ENCODE assay signal across 10 mouse cellular contexts in genomic region chr1:75399755-75400492, GRCm38 (mm10). TPM values are rescaled to one million over a fixed set of nuclear protein-coding genes. Genes with fewer than 3 reads are reported as not detected.
DNase-seq lines count a peak whose midpoint lies in the region; ATAC-seq and TF ChIP-seq lines count a peak whose summit lies in the region.
"Had no signal": no experiment of that assay in that cellular context is flagged by ENCODE, and none has a peak within 500 bp of the region (broad histone marks: within the 10 kb centered on the region; RNA-seq: fewer than 3 reads in every experiment).

No protein-coding gene starts in this region.

- 12% methylated on average over 15 of the region's 15 CpGs for WGBS in hindbrain, embryonic 15.5 days
- 12% methylated on average over 15 of the region's 15 CpGs for WGBS in liver, embryonic 14.5 days (ENCODE audit: insufficient replicate concordance)
- 17% methylated on average over 15 of the region's 15 CpGs for WGBS in neural tube, embryonic 15.5 days

- TF ChIP-seq EP300 in liver, embryonic 14.5 days (IDR thresholded peaks at IDR 0.05; ENCODE audit: low read depth): no peak

- no peak for TF ChIP-seq CTCF in liver, embryonic 14.5 days (IDR thresholded peaks at IDR 0.05; ENCODE audit: low read depth)

- no peak overlapping the region for H3K9ac ChIP-seq in hindbrain, embryonic 15.5 days
- no peak overlapping the region; the same call in 1 of the 2 replicates for H3K9ac ChIP-seq in liver, embryonic 14.5 days (replicated peaks)
- H3K9ac ChIP-seq in neural tube, embryonic 15.5 days (replicated peaks): no peak overlapping the region

- peak; percentile 78 for ATAC-seq in hindbrain, embryonic 15.5 days (ENCODE audit: low FRiP score, low read depth)
- peak; percentile 51; the same call in 1 of the 2 replicates for ATAC-seq in liver, embryonic 14.5 days (ENCODE audit: insufficient read depth)
- ATAC-seq in neural tube, embryonic 15.5 days (ENCODE audit: low FRiP score): peak; percentile 71

- peak overlapping the region; percentile 32 for H3K4me2 ChIP-seq in hindbrain, embryonic 15.5 days
- peak overlapping the region; percentile 36 for H3K4me2 ChIP-seq in liver, embryonic 14.5 days (ENCODE audit: low read depth)
- H3K4me2 ChIP-seq in neural tube, embryonic 15.5 days: peak overlapping the region; percentile 40

- H3K36me3 ChIP-seq in hindbrain, embryonic 15.5 days: peaks cover 21% of the 10 kb centered on the region
- no peaks in the 10 kb centered on the region for H3K36me3 ChIP-seq in liver, embryonic 14.5 days (replicated peaks; ENCODE audit: control insufficient read depth, insufficient read depth, low read depth)
- peaks cover 52% of the 10 kb centered on the region for H3K36me3 ChIP-seq in neural tube, embryonic 15.5 days

- H3K27me3 ChIP-seq in hindbrain, embryonic 15.5 days: no peaks in the 10 kb centered on the region
- H3K27me3 ChIP-seq in liver, embryonic 14.5 days (ENCODE audit: control insufficient read depth, insufficient read depth, low read length): no peaks in the 10 kb centered on the region
- H3K27me3 ChIP-seq in neural tube, embryonic 15.5 days (replicated peaks): no peaks in the 10 kb centered on the region

- H3K9me3 ChIP-seq in hindbrain, embryonic 15.5 days: no peaks in the 10 kb centered on the region
- no peaks in the 10 kb centered on the region for H3K9me3 ChIP-seq in liver, embryonic 14.5 days (ENCODE audit: control insufficient read depth, low read length)
- H3K9me3 ChIP-seq in neural tube, embryonic 15.5 days (replicated peaks): no peaks in the 10 kb centered on the region

- 0 out of 2 replicates have a peak overlapping the region, but pooled peaks have one; percentile 3 for H3K4me3 ChIP-seq in hindbrain, embryonic 15.5 days
- peak overlapping the region in 1 of 2 experiments; percentile 26; a peak in 2 of 4 replicates for H3K4me3 ChIP-seq in liver, embryonic 14.5 days (ENCODE audit: insufficient read depth in 1 of 2, low read depth in 2 of 2, low read length in 2 of 2)
- H3K4me3 ChIP-seq in neural tube, embryonic 15.5 days (replicated peaks): no peak overlapping the region

- peak; percentile 50 for DNase-seq in layer of hippocampus, adult 11-12 months (ENCODE audit: low spot score)
- DNase-seq in layer of hippocampus, adult 18-20 months (ENCODE audit: low spot score in 2 of 2): no peak
- DNase-seq in cerebellum, postnatal 14 days: peak; percentile 49 to 63
- peak; percentile 76 for DNase-seq in gastrocnemius, postnatal 10 days
- DNase-seq in liver, embryonic 14.5 days (ENCODE audit: low read depth in 3 of 3, low spot score in 3 of 3): no peak
- DNase-seq in T-cell, adult 2 months (ENCODE audit: low spot score): no peak

- 0 out of 2 replicates have a peak overlapping the region, but pooled peaks have one; percentile 7 for H3K27ac ChIP-seq in hindbrain, embryonic 15.5 days (replicated peaks)
- H3K27ac ChIP-seq in liver, embryonic 14.5 days: no peak overlapping the region
- peak overlapping the region; percentile 69 for H3K27ac ChIP-seq in neural tube, embryonic 15.5 days (replicated peaks)

- H3K4me1 ChIP-seq in hindbrain, embryonic 15.5 days (replicated peaks): peaks cover 24% of the 10 kb centered on the region
- H3K4me1 ChIP-seq in liver, embryonic 14.5 days (replicated peaks; ENCODE audit: control insufficient read depth in 2 of 2, insufficient read depth in 2 of 2, low read length in 1 of 2): peaks cover 0 to 9% of the 10 kb centered on the region in 2 experiments; a peak in 2 of 4 replicates
- H3K4me1 ChIP-seq in neural tube, embryonic 15.5 days: peaks cover 26% of the 10 kb centered on the region

RNA-seq across cellular contexts. Expression of gene Speg, which starts 24.8 kb away (rescaled TPM):
- 100 to 1,000 TPM; 168 to 178 TPM for total RNA-seq in layer of hippocampus, adult 18-20 months (2021)
- total RNA-seq in gastrocnemius, postnatal 10 days (2021): 100 to 1,000 TPM; 196 to 209 TPM
- polyA plus RNA-seq in hindbrain, embryonic 15.5 days (2015; fragmentation: Nextera tagmentation; extraction: Ambion mirVana): 22.4 and 25.0 TPM in 2 replicates
- polyA plus RNA-seq in liver, embryonic 14.5 days (2012; rRNA removed): 8.4 and 8.5 TPM in 2 replicates
- 8.4 and 9.5 TPM in 2 replicates for polyA plus RNA-seq in liver, embryonic 14.5 days (2014; fragmentation: Nextera tagmentation; extraction: Ambion mirVana)
- polyA plus RNA-seq in neural tube, embryonic 15.5 days (2015; fragmentation: Nextera tagmentation; extraction: Ambion mirVana): 20.1 and 21.7 TPM in 2 replicates

RNA-seq across cellular contexts. Expression of gene Gmppa, which starts 35.8 kb away (rescaled TPM):
- 10 to 100 TPM; 66.4 to 69.1 TPM for total RNA-seq in layer of hippocampus, adult 18-20 months (2021)
- 10 to 100 TPM; 35.6 to 39.7 TPM for total RNA-seq in gastrocnemius, postnatal 10 days (2021)
- 73.8 and 79.0 TPM in 2 replicates for polyA plus RNA-seq in hindbrain, embryonic 15.5 days (2015; fragmentation: Nextera tagmentation; extraction: Ambion mirVana)
- 34.3 and 38.2 TPM in 2 replicates for polyA plus RNA-seq in liver, embryonic 14.5 days (2012; rRNA removed)
- polyA plus RNA-seq in liver, embryonic 14.5 days (2014; fragmentation: Nextera tagmentation; extraction: Ambion mirVana): 22.8 and 31.1 TPM in 2 replicates
- 72.4 and 78.3 TPM in 2 replicates for polyA plus RNA-seq in neural tube, embryonic 15.5 days (2015; fragmentation: Nextera tagmentation; extraction: Ambion mirVana)

RNA-seq across cellular contexts. Expression of gene Des, which starts 39.8 kb away (rescaled TPM):
- total RNA-seq in layer of hippocampus, adult 18-20 months (2021): under 1 TPM; 0.48 to 0.69 TPM
- 1,000 to 10,000 TPM; 1,482 to 1,503 TPM for total RNA-seq in gastrocnemius, postnatal 10 days (2021)
- polyA plus RNA-seq in hindbrain, embryonic 15.5 days (2015; fragmentation: Nextera tagmentation; extraction: Ambion mirVana): 1.1 and 1.7 TPM in 2 replicates
- polyA plus RNA-seq in liver, embryonic 14.5 days (2012; rRNA removed): 1.1 TPM in 2 replicates
- 1.4 and 2.1 TPM in 2 replicates for polyA plus RNA-seq in liver, embryonic 14.5 days (2014; fragmentation: Nextera tagmentation; extraction: Ambion mirVana)
- 10.9 and 16.0 TPM in 2 replicates for polyA plus RNA-seq in neural tube, embryonic 15.5 days (2015; fragmentation: Nextera tagmentation; extraction: Ambion mirVana)
- total RNA-seq: hematopoietic stem cell, adult 5-6 weeks had no signal

RNA-seq across cellular contexts. Expression of gene Asic4, which starts 50.3 kb away (rescaled TPM):
- 1 to 10 TPM; 7.3 to 8.1 TPM for total RNA-seq in layer of hippocampus, adult 18-20 months (2021)
- not detected for total RNA-seq in gastrocnemius, postnatal 10 days (2021)
- polyA plus RNA-seq in hindbrain, embryonic 15.5 days (2015; fragmentation: Nextera tagmentation; extraction: Ambion mirVana): 21.2 and 22.8 TPM in 2 replicates
- 0.03 TPM in 2 replicates for polyA plus RNA-seq in liver, embryonic 14.5 days (2012; rRNA removed)
- polyA plus RNA-seq in liver, embryonic 14.5 days (2014; fragmentation: Nextera tagmentation; extraction: Ambion mirVana): not detected in 2 replicates
- 22.9 and 31.6 TPM in 2 replicates for polyA plus RNA-seq in neural tube, embryonic 15.5 days (2015; fragmentation: Nextera tagmentation; extraction: Ambion mirVana)
- total RNA-seq: ES-E14; hematopoietic stem cell, adult 5-6 weeks had no signal

Comparison
In these comparisons a context has a peak if more than half of its experiments do, and no peak if none do; other contexts are left out.
1. DNase-seq: peak in layer of hippocampus, adult 11-12 months (single experiment), cerebellum, postnatal 14 days (2 of 2) and gastrocnemius, postnatal 10 days (single experiment); none in layer of hippocampus, adult 18-20 months (0 of 2), liver, embryonic 14.5 days (0 of 3) and T-cell, adult 2 months (single experiment).
2. Peak in every context shown above with its lines, with median percentiles within 50 percentile points of each other: ATAC-seq and H3K4me2 ChIP-seq.